ENCODE assay signal across 8 mouse cellular contexts in the genomic region with DNA sequence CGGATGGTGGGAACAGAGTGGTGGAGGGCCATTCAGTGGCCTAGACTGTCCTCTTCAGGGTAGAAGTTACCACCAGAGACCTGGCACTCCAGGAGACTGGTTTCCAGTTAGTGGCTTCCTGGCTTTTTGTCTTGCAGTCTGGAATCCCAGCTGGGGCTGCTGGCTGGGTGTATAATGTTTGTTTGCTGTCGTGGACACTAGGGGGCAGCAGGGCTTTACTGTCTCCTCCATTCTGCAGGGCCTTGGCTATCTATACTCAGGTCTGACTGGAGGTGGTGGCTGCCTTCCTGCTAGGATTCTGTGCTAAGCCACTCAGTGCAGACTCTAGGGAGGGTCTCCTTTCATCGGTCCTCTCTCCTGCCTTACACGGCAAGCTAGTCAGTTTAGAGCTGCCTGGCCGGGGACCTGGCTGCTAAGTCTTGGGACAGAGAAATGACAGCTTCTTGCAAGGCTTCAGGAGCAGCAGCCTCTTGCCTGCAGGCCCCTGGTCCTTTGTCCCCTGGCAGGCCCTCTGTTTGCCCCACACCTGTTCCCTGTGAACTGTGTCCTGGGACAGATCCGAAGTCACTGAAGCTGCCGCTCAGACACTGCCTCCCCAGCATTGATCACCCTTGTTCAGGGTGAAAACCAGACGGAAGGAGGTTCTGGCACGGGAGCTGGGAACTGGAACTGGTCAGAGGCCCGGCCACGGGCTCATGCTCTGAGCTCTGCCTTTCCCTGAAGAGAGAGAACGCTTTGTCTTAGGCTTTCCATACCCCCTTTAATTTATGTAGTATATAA. TPM values are rescaled to one million over a fixed set of nuclear protein-coding genes. Genes with fewer than 3 reads are reported as not detected.
A peak's percentile ranks its signal among the peaks of the same experiment; 100 is the strongest.
DNase-seq lines count a peak whose midpoint lies in the region; ATAC-seq and TF ChIP-seq lines count a peak whose summit lies in the region.

No protein-coding gene starts in this region.

- no peak overlapping the region for H3K4me3 ChIP-seq in C2C12 (ENCODE audit: insufficient read depth, poor library complexity, severe bottlenecking)
- no peak overlapping the region for H3K4me3 ChIP-seq in kidney, embryonic 14.5 days (ENCODE audit: low read length)
- H3K4me3 ChIP-seq in liver, embryonic 12.5 days: no peak overlapping the region
- H3K4me3 ChIP-seq in neural tube, embryonic 13.5 days: no peak overlapping the region

- H3K4me1 ChIP-seq in kidney, embryonic 14.5 days (ENCODE audit: control insufficient read depth, insufficient read depth, low read length): no peaks in the 10 kb centered on the region
- no peaks in the 10 kb centered on the region for H3K4me1 ChIP-seq in liver, embryonic 12.5 days
- peaks cover 11% of the 10 kb centered on the region for H3K4me1 ChIP-seq in neural tube, embryonic 13.5 days (replicated peaks)

- 70% methylated on average over 12 of the region's 12 CpGs for WGBS in kidney, embryonic 14.5 days
- WGBS in liver, embryonic 12.5 days (ENCODE audit: insufficient replicate concordance): 69% methylated on average over 12 of the region's 12 CpGs
- 72% methylated on average over 12 of the region's 12 CpGs for WGBS in neural tube, embryonic 13.5 days

- peaks cover 28% of the 10 kb centered on the region for H3K36me3 ChIP-seq in C2C12 (ENCODE audit: control insufficient read depth, insufficient read depth)
- H3K36me3 ChIP-seq in kidney, embryonic 14.5 days (ENCODE audit: control insufficient read depth, insufficient read depth, low read length): peaks cover 17% of the 10 kb centered on the region; the same call in 1 of the 2 replicates
- H3K36me3 ChIP-seq in liver, embryonic 12.5 days: peaks cover 50% of the 10 kb centered on the region
- peaks cover 42% of the 10 kb centered on the region for H3K36me3 ChIP-seq in neural tube, embryonic 13.5 days

- no peak overlapping the region for H3ac ChIP-seq in C2C12 (ENCODE audit: control insufficient read depth, insufficient read length, low read depth)

- TF ChIP-seq CTCF in C2C12 (IDR thresholded peaks at IDR 0.05; ENCODE audit: control insufficient read depth, insufficient read depth, insufficient read length): peak; percentile 36

- DNase-seq in ZHBTc4 (ENCODE audit: low read depth, low spot score): peak; percentile 86
- peak; percentile 50 to 56 for DNase-seq in gastrocnemius, adult 8-10 months (ENCODE audit: low spot score in 2 of 2)
- peak; percentile 53 to 56 for DNase-seq in thymus, postnatal 36 days

- H3K27me3 ChIP-seq in C2C12 (ENCODE audit: control insufficient read depth, insufficient read depth, insufficient read length): no peaks in the 10 kb centered on the region
- no peaks in the 10 kb centered on the region for H3K27me3 ChIP-seq in kidney, embryonic 14.5 days (ENCODE audit: control insufficient read depth, insufficient read depth, low read length)
- H3K27me3 ChIP-seq in liver, embryonic 12.5 days (replicated peaks): no peaks in the 10 kb centered on the region
- no peaks in the 10 kb centered on the region for H3K27me3 ChIP-seq in neural tube, embryonic 13.5 days

- peaks cover 3% of the 10 kb centered on the region for H3K79me3 ChIP-seq in C2C12 (ENCODE audit: low read depth)

- H3K9me3 ChIP-seq in kidney, embryonic 14.5 days (ENCODE audit: control insufficient read depth, low read length): no peaks in the 10 kb centered on the region
- H3K9me3 ChIP-seq in liver, embryonic 12.5 days (replicated peaks): no peaks in the 10 kb centered on the region
- H3K9me3 ChIP-seq in neural tube, embryonic 13.5 days: no peaks in the 10 kb centered on the region

- no peak overlapping the region for H3K27ac ChIP-seq in kidney, embryonic 14.5 days (ENCODE audit: low read depth, low read length)
- no peak overlapping the region for H3K27ac ChIP-seq in liver, embryonic 12.5 days
- no peak overlapping the region for H3K27ac ChIP-seq in neural tube, embryonic 13.5 days (replicated peaks)

- ATAC-seq in common myeloid progenitor, adult 5-6 weeks (replicated peaks; ENCODE audit: low read depth, poor library complexity, severe bottlenecking): peak; percentile 89
- ATAC-seq in kidney, embryonic 14.5 days (ENCODE audit: low FRiP score, low TSS enrichment): peak; percentile 65; the same call in 1 of the 2 replicates
- peak; percentile 54; the same call in 1 of the 2 replicates for ATAC-seq in liver, embryonic 12.5 days
- ATAC-seq in neural tube, embryonic 13.5 days (ENCODE audit: low read depth): peak; percentile 65; the same call in 1 of the 2 replicates

- H3K79me2 ChIP-seq in C2C12 (ENCODE audit: control insufficient read depth, insufficient read depth): peaks cover 13% of the 10 kb centered on the region

- no peak overlapping the region for H3K9ac ChIP-seq in kidney, embryonic 14.5 days (ENCODE audit: low read depth, low read length)
- H3K9ac ChIP-seq in liver, embryonic 12.5 days: no peak overlapping the region
- no peak overlapping the region for H3K9ac ChIP-seq in neural tube, embryonic 13.5 days

- H3K4me2 ChIP-seq in kidney, embryonic 14.5 days (replicated peaks; ENCODE audit: low read depth, low read length): no peak overlapping the region
- no peak overlapping the region for H3K4me2 ChIP-seq in liver, embryonic 12.5 days
- no peak overlapping the region for H3K4me2 ChIP-seq in neural tube, embryonic 13.5 days

TF ChIP-seq in C2C12, 6 proteins besides CTCF, POLR2A, EP300 and RAD21:
- TF ChIP-seq MYOD1 (IDR thresholded peaks at IDR 0.05; ENCODE audit: control insufficient read depth, insufficient read length, low read depth) (no peak), USF1 (IDR thresholded peaks at IDR 0.05; ENCODE audit: low read depth) (no peak), CEBPB (IDR thresholded peaks at IDR 0.05; ENCODE audit: low read depth) (no peak), MAX (IDR thresholded peaks at IDR 0.05) (no peak), MYOG (IDR thresholded peaks at IDR 0.05; ENCODE audit: control insufficient read depth, extremely low read depth, insufficient read length) (no peak), FOSL1 (IDR thresholded peaks at IDR 0.05; ENCODE audit: insufficient read depth, low read length, poor library complexity, severe bottlenecking) (no peak)
TF ChIP-seq in C2C12: peak in this region for 0.

RNA-seq across cellular contexts. Expression of gene Aacs, which starts 22.4 kb away (rescaled TPM):
- 53.3 TPM for polyA plus RNA-seq in C2C12 (2012; fragmentation: generic; extraction: Trizol)
- 8.1 and 10.8 TPM in 2 replicates for total RNA-seq in common myeloid progenitor, adult 5-6 weeks (2017)
- 1 to 10 TPM; 1.9 to 5.4 (median 4.8) TPM for total RNA-seq in gastrocnemius, adult 8-10 months (2022)
- 21.0 and 36.6 TPM in 2 replicates for polyA plus RNA-seq in kidney, embryonic 14.5 days (2014; fragmentation: Nextera tagmentation; extraction: Ambion mirVana)
- polyA plus RNA-seq in liver, embryonic 12.5 days (2016; fragmentation: Nextera tagmentation; extraction: Ambion mirVana): 24.7 and 25.1 TPM in 2 replicates
- 65.5 and 69.2 TPM in 2 replicates for polyA plus RNA-seq in neural tube, embryonic 13.5 days (2015; fragmentation: Nextera tagmentation; extraction: Ambion mirVana)

RNA-seq across cellular contexts. Expression of gene Tmem132b, which starts 33.6 kb away (rescaled TPM):
- under 0.01 TPM for polyA plus RNA-seq in C2C12 (2012; fragmentation: generic; extraction: Trizol)
- total RNA-seq in common myeloid progenitor, adult 5-6 weeks (2017): not detected in 2 replicates
- 1 to 10 TPM; 2.6 to 7.0 (median 4.5) TPM for total RNA-seq in gastrocnemius, adult 8-10 months (2022)
- 0.24 and 0.46 TPM in 2 replicates for polyA plus RNA-seq in kidney, embryonic 14.5 days (2014; fragmentation: Nextera tagmentation; extraction: Ambion mirVana)
- 0.02 and 0.08 TPM in 2 replicates for polyA plus RNA-seq in liver, embryonic 12.5 days (2016; fragmentation: Nextera tagmentation; extraction: Ambion mirVana)
- polyA plus RNA-seq in neural tube, embryonic 13.5 days (2015; fragmentation: Nextera tagmentation; extraction: Ambion mirVana): 3.0 TPM in 2 replicates

RNA-seq across cellular contexts. Expression of gene Bri3bp, which starts 56.6 kb away (rescaled TPM):
- polyA plus RNA-seq in C2C12 (2012; fragmentation: generic; extraction: Trizol): 29.4 TPM
- total RNA-seq in common myeloid progenitor, adult 5-6 weeks (2017): 32.7 and 32.8 TPM in 2 replicates
- total RNA-seq in gastrocnemius, adult 8-10 months (2022): 1 to 10 TPM; 3.0 to 4.6 (median 4.1) TPM
- polyA plus RNA-seq in kidney, embryonic 14.5 days (2014; fragmentation: Nextera tagmentation; extraction: Ambion mirVana): 29.6 and 39.8 TPM in 2 replicates
- polyA plus RNA-seq in liver, embryonic 12.5 days (2016; fragmentation: Nextera tagmentation; extraction: Ambion mirVana): 44.0 and 44.1 TPM in 2 replicates
- 33.3 and 33.8 TPM in 2 replicates for polyA plus RNA-seq in neural tube, embryonic 13.5 days (2015; fragmentation: Nextera tagmentation; extraction: Ambion mirVana)
